Mouse (Mus musculus) cerebellum, postnatal 25 days (tissue): ENCODE measurements around the gene Dlg1.

Experiments
- DNase-seq, 2 experiments: peaks; one replicate each; pipeline ENCODE4 v3.0.0; 2021; ENCODE audit warnings: mixed read lengths in 2 of 2

Gene Dlg1

DNA sequence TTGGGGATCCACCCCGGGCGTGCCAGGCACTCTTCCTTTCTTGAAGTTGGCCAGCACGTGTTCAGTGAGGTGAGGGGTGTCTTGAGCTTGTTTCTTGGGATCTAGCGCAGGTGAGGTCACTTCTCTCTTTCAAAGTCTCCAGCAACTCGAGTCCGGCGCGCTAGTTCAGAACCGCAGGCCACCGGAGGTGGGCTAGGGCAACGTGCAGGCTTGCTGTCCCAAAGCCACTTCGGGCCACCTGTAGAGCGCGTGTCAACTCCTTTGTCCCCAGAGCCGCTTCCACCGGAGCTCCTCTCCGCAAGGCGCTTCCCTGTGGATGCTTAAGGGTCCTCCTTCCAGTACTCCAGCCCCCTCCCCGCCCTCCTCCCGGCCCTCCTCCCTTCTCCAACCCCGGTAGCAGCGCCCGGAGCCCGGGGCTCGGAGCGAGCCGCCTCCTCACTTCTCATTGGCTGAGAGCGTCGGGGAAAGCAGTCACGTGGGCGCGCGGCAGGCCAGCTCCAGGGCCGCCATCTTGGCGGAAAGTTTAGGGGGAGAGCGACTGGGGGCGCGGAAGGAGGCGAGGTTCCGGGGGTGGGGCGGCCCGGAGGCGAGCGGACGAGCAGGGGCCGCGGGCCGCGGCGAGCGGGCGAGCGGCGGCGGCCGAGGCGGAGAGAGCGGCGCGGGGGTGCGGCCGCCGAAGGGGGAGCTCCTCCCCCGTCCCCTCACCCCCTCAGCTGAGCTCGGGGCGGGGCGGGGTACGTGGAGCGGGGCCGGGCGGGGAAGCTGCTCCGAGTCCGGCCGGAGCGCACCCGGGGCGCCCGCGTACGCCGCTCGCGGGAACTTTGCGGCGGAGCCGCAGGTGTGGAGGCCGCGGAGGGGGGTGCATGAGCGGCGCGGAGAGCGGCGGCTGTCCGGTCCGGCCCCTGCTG lies at the start of gene Dlg1:
Gene Dlg1 (plus strand): TSS at position 65 of the 908 bp plus-strand sequence.
- peak; percentile 87 for DNase-seq

DNA sequence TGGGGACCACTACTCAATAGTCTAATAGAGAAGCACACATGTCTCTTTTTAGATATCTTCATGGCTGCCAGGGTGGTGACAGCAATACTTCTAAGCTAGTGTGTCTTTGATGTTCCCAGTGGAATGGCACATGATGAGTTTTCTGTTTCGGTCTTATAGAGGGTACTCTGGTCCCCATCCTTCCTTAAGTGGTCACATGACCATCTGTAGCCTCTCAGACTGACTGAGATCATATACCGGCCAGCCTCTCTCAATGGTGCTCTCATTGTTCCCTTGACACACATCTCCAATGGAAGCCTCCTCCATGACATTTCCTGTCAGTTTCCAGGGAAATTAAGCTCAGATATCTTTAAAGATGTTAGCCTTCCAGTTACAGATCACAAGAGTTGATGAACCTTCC lies 46.9 kb upstream of the Dlg1 start:
- no peak for DNase-seq

DNA sequence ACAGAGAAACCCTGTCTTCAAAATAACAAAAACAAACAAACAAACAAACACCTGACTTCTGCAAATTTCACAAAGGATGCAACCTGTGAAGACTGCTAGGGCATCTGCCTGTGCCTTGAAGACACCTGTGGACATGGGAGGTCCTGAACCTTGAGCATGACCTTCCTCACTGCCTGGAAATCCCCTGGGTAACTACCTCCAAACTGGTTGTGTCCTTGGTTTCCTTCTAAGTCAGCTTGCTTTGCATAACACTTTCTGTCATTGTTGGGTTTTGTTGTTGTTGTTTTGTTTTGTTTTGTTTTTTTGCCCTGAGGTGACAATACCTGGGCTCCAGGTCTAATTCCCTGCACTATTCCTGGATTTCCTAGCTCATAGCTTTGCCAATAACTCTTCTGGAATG lies 46.1 kb upstream of the Dlg1 start:
- DNase-seq: no peak

- peak; percentile 89 to 90 for DNase-seq
These were observed 45.3 kb upstream of the Dlg1 start for GRCm38 (mm10) chr16:31617823-31618371.

- DNase-seq: peak; percentile 86 to 87
These were observed 44.6 kb upstream of the Dlg1 start for GRCm38 (mm10) chr16:31618671-31619070.

DNA sequence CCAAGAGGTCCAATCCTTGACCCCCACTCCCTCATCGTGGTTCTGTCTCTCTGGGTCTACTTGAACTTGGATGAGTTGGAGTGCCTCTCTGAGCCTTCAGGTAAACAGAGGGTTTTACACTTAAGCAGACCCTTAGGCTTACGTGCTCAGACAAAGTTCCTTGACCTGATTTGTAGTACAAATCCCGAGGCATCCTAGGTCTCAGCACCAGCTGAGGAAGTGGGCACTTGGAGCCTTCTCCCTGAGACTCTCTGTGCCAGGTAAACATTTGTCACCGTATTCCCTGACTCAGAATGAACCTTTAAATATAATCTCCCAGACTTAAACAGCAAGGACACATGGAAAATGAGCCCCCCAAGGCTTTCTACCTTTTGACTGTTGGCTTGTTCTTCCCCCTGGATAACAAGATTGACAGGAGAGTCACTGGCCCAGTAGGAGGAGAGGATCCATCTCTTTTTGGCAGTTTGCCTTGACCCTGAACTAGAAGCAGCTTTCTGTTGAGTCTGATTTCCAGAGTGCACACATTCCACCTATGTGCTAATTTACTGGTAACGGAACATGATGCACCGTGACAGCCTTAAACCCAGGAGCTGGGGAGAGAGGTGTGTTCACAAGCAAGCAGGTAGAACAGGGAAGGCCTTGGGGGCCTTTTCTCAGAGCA lies 43.4 kb upstream of the Dlg1 start:
- DNase-seq: peak; percentile 48 to 65

GRCm38 (mm10) chr16:31622356-31622755 lies 40.9 kb upstream of the Dlg1 start:
- DNase-seq: no peak

GRCm38 (mm10) chr16:31623136-31623535 lies 40.1 kb upstream of the Dlg1 start:
- peak in 1 of 2 experiments; percentile 25 for DNase-seq

GRCm38 (mm10) chr16:31624749-31625148 lies 38.5 kb upstream of the Dlg1 start:
- no peak for DNase-seq

DNA sequence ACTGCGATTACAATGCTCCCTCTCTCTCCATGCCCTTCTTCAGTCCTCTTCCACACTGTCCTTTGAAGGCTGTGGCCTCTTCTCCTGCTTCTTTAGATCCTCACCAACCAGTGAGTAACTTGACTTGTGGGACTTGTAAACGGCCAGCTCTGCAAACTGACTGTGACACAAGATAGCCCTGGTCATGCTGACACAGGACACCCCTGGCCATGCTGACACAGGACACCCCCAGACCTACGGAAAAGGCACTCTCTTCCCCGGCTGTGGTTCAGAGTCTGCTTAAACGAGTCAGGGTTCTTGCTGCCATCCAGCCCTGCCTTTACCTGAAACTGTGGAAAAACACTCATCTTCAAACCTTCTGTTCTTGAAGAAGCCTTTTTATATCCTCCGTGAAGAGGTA lies 36.9 kb upstream of the Dlg1 start:
- DNase-seq: no peak

GRCm38 (mm10) chr16:31630381-31630780 lies 32.9 kb upstream of the Dlg1 start:
- DNase-seq: no peak

- DNase-seq: no peak
These were observed 32.2 kb upstream of the Dlg1 start for GRCm38 (mm10) chr16:31631046-31631445.

DNA sequence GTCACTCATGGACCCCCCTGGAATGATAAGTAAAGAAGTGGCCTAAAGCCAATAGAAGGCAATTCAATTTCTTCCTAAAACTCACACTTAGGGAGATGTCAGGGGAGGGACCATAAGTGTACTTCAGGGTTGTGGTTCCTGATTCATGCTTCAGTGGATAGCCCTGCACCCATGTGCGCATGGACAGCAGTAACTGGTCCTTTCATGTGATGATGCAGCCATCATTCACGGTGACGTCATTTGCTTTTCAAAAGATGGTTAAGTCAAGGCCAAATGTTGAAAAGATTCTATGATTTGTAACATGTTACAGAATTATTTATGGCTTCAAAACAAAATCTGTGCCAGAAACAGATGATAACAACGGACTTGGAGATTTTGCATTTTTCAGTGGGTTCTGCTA lies 28.9 kb upstream of the Dlg1 start:
- DNase-seq: no peak

DNA sequence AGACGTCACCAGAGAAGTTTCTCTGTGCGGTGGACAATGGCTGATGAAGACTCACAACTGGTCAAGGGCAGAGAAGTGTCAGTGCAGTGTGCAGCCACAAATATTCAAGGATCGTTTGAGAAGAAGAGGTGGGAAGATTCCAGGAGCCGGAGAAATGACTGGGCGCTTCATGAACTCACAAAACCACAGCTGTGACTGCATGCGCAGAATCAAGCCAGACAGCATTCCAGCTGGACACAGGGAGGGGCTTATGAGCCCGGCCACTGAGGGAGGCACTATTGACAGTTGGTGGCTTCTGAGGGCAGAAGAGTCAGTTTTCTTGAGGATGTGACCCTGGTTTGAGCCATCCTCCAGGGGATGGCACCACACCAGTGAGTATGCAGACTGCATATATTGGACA lies 24.9 kb upstream of the Dlg1 start:
- DNase-seq: no peak

- no peak for DNase-seq
These were observed 23.3 kb upstream of the Dlg1 start for GRCm38 (mm10) chr16:31639946-31640345.

DNA sequence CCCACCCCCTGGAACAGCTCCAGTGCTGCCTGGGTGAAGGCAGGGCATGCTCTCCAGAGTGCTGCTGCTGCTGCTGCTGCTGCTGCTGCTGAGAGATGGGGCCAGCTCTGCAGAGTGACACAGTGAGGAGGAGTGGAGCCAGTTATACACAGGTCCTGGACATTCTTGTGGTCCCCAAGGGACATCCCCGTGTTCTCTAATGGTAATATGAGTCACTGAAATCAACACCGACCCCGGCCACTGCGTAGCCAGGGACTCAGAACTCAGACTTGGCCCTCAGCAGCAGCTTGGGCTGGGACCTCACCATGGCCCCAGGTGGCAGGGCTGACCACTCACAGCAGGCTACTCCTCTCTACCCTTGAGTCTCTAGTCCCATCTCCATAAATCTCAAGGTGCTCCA lies 21.5 kb upstream of the Dlg1 start:
- DNase-seq: no peak

DNA sequence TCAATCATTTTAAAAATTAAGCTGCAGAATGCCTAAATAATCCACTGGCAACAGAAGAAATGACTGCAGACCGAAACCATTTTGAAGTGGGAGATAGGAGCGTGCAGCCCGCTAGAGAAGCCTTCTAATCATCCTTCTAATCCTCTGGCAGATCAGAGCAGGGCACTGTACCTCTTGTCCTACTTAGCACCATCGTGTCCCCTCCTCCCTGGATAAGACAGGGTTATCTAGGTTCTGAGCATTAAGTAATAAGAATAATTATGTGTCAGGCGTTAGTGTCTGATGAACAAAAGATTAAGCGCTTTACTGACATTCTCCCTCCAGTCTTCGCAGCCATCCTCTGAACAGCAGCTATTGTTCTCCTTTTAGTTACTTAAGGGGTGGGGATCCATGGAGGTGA lies 16.0 kb upstream of the Dlg1 start:
- no peak for DNase-seq

DNA sequence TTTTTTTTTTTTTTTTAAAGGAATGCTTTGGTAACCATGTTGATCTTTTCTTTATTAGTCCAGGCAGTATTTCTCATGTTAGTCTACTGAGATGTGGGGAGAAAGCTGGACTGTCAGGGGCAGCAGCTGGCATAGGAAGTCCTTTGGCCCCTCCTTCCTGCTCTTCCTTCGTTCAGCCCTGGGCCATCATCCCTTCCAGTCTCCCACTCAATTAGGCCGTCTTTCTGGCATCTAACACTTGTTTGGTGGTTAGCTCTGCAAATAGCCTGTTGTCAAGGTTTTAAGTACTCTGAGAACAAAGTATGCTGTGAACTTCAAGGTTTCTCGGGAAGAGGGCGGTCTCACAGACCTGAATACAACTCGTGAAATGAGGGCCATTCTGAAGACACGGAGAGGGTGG lies 12.5 kb upstream of the Dlg1 start:
- no peak for DNase-seq

DNA sequence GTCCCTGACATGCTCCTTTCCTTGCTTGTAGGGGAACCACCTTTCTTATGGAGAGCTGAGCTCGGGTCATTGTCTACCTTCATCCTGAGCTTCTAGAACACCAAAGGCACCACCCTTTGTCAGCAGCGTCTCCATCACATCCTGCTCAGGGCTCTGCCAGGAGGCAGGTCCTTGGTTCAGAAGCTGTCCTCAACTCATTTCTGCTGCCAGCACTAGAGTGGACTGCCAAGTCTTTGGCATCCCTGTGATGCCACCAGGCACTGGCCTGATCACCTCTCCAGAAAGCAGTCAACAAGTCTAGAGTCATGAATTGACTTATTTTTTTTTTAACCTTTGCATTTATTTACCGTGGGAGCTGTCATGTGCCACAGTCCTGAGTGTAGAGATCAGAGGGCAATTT lies 11.7 kb upstream of the Dlg1 start:
- peak; percentile 64 to 74 for DNase-seq

DNA sequence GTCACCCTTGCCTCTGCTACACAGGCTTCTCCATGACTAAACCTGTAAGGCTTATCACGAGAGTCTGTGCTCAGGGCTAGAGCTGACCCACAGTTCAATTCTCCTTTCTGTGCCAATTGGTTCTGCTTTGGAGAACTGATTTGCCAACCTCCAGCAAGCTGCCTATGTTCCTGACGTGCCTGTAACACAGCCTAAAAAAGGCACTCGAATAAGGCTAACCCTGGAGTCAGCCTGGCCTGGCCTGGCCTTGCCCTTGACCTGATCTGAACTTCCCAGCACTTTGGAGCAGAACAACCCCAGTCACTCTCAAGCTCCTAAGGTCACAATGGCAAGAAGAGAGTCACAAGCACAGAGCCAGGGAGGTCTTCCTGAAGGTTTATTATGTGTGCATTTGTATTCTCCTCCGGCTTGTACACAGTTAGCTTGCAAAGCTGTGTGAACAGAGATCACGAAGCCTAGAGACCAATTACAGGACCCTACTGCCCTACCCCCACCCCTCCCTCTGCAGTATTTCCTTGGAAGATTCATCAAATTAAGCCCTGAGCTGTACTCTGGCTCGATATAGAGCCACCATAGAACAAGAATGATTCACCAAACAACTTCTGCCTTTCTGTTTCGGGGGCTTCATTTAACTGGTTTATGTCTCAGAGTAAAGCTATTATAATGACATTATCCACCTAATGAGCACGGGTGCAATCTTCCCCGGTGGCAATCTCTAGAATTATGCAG lies 11.0 kb upstream of the Dlg1 start:
- no peak for DNase-seq

DNA sequence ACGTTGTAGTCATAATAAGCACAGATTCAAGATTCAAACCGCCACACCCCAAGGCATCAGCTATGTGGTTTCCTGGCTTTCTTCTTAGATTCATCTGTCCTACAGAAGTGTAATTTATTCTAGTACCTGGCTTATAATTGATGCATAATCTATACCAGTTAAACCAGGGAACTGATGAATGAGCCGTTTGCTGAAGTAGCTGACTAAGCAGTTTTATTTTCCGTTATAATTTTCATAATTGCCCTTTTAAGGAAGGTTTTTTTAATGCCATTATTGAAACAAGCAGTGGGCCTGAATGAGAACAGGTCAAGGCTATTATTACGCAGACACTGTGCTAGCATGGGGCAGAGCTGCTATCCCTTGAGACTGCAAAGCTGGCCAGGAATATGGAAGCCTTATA lies 9.6 kb upstream of the Dlg1 start:
- DNase-seq: no peak

GRCm38 (mm10) chr16:31654021-31654420 lies 9.2 kb upstream of the Dlg1 start:
- no peak for DNase-seq

DNA sequence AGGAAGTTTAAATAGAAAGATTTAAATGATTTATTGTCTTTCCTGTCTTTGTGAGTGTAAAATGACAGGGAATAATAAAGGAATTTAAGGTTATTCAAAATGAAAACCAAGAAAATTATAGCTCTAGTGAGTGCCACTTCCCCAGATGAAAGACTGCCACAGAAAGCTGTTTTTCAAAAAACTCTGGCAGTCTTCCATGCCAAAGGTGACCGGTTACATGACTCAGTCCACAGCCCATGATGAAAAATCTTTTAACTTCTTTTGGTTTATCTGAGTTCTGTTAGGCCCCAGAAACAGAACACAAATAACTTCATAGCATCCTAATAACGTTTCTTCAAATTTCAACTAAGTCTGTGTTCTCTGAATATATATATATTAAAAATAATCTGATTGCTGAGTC lies 7.7 kb upstream of the Dlg1 start:
- no peak for DNase-seq
